Mouse (Mus musculus) G1E-ER4 (cell line): ENCODE data around the gene AW822073. TPM values are rescaled to one million over a fixed set of nuclear protein-coding genes. Genes with fewer than 3 reads are reported as not detected.

Experiments used
- GATA1 ChIP-seq: IDR thresholded peaks from one replicate; pipeline ENCODE4 v1.8.0; 2012; ENCODE audit warnings: low read length, inconsistent platforms
- polyA plus RNA-seq: library from polyadenylated mRNA; stranded (reverse); fragments of >175 nt; gene quantifications from 2 replicates; pipeline ENCODE4 v1.2.3, GENCODE M21; 2012

Gene AW822073
- polyA plus RNA-seq, 1 experiment, result not detected

DNA sequence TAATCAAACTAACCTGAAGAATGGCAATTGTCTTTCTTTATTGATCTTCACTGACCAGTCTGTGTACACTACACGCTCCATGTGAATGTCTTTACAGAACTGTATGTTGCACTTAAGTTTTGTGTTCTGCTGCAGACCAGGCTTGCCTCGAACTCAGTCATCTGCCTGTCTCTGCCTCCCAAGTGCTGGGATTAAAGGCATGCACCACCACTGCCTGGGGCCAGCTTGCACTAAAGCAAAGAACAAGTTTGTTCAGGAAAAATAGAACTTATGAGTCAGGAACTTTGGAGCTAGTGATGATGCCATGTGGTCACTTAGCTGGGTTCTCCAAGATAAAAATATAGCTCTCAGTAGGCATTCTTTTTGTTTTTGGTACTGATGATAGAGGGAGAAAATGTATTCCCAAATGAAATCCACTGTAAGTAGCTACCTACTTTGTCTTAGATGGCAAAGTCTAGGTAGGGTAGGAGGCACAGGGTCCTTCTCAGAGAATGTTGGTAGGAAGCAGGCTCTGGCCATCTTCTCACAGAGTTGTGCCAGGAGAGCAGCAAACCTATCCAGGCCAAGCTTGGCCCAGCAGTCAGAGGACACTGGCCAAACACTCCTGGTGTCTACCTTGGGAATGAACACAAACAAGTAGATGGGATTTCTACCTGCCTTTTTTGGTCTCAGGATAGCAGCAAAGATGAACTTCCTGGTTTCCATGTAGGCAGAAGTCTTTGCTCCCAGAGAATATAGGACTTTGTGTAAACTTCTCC is 14.8 kb downstream of the AW822073 start:
- no peak for TF ChIP-seq GATA1

DNA sequence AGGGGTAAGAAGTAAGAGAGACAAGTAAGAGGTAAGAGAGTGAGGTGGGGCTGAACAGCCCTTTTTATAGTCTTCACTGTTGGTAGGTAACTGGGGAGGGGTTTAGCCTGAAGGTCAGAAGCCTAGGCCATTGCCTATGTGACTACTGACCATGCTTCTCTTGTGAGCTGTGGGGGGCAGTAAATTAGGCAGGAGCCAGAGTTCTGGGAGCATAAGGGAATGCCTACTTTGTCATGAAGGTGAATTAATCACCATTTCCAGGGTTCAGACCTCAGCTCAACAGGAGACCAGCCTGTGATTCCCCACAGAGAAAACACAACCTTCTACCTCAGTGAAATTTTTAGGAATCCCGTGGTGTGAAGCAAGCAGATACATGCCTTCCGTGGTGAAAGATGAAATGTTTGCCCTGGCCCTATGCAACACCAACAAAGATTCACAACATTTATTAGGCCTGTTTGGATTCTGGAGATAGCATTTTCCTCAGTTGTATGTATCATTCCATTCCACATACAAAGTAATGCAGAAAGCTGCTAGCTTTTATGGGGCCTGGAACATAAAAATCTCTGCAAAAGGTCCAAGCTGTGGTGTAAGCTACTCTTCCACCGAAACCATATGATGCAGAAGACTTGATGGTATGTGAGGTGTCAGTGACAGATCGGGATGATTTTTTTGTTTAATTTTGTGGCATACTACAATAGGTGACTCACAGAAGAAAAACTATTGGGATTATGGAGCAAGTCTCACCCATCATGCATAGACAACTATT is 17.9 kb downstream of the AW822073 start:
- no peak for TF ChIP-seq GATA1

DNA sequence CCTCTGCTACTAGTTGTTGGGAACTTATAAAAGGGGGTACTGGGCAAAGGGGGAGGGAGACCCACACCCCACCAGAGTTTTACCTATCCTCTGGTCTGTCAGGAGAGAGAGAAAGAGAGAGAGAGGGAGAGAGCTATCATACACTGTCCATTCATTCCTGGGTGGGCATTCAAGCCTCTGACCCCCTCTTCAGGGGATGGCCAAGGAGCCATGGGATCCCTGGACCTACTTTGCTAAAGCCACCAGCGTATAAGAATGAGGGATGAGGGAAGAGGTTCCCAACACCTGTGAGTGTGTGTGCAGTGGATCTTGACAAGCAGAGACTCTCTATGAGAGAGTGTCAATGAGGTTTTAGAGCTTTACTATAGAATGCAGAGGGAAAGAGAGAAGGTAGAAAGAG is 18.7 kb downstream of the AW822073 start:
- no peak for TF ChIP-seq GATA1

Other genes starting within 250 kb of the AW822073 start
- gene Duxf3, start 7.7 kb upstream of the AW822073 start, polyA plus RNA-seq, result not detected in 2 replicates
- gene Gm4981, start 11.8 kb upstream of the AW822073 start, polyA plus RNA-seq, result not detected in 2 replicates
- gene Gcc2, start 30.6 kb upstream of the AW822073 start, polyA plus RNA-seq, result 5.5 and 6.7 TPM in 2 replicates
- 1.0 and 1.4 TPM in 2 replicates for gene Lims1, start 98.5 kb upstream of the AW822073 start, polyA plus RNA-seq
- gene Ranbp2, start 222.0 kb upstream of the AW822073 start, polyA plus RNA-seq, result 3.0 and 5.1 TPM in 2 replicates